ENCODE assay signal across 23 mouse cellular contexts in the genomic region with DNA sequence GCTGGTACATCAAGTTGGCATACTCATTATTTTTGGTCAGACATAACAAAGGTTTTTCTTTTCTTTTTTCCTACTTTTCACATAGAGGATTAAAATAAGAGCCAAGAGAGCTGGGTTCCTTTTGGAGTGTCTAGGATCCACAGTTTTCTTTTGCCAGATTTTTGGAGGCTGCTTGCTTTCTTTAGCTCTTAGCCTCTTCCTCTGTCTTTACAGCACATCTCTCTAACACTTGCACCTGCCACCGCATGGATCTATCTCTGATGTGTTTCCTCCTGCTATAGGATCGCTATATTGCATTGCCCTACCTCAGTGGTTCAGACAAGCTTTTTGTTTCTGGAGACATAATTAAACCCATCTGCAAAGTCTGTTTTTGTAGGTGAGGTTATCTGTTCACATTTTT.
DNase-seq lines count a peak whose midpoint lies in the region; ATAC-seq lines count a peak whose summit lies in the region.
"Had no signal": no experiment of that assay in that cellular context is flagged by ENCODE, and none has a peak within 500 bp of the region (broad histone marks: within the 10 kb centered on the region; RNA-seq: fewer than 3 reads in every experiment).

No protein-coding gene starts in this region.

- ATAC-seq in frontal cortex, adult (ENCODE audit: low TSS enrichment), result peak; percentile 97
- no peak for ATAC-seq in erythroid progenitor cell, adult 5-6 weeks (replicated peaks; ENCODE audit: low FRiP score, poor library complexity, severe bottlenecking)
- ATAC-seq: activated CD4-positive, CD25-positive, alpha-beta regulatory T cell, adult 4 months; CD4-positive, CD25-positive, alpha-beta regulatory T cell, adult 4 months; forebrain, embryonic 13.5 days; forebrain, embryonic 15.5 days; forebrain, postnatal 0 days; Patski had no signal

- DNase-seq in frontal cortex, postnatal 10 days (ENCODE audit: low spot score in 2 of 2), result no peak
- peak; percentile 8 for DNase-seq in right cerebral cortex, adult 18-20 months
- DNase-seq in right cerebral cortex, postnatal 14 days, result no peak
- peak; percentile 66 for DNase-seq in brain, adult 2 months (ENCODE audit: low read depth, low spot score)
- DNase-seq: adrenal gland, adult 8-10 months; adrenal gland, postnatal 14 days; adrenal gland, postnatal 36 days; B cell, adult 2 months; cerebellum, adult 11 months; cerebellum, adult 18-20 months; cerebellum, adult 8-10 months; cerebellum, adult 9-11 months; cerebellum, postnatal 14 days; cerebellum, postnatal 36 days; embryo, embryonic 11 days; forebrain, postnatal 0 days had no signal

Comparison
In these comparisons a context has a peak if more than half of its experiments do, and no peak if none do; other contexts are left out.
1. DNase-seq: peak in right cerebral cortex, adult 18-20 months (single experiment) and brain, adult 2 months (single experiment); none in frontal cortex, postnatal 10 days (0 of 2) and right cerebral cortex, postnatal 14 days (single experiment).